Mouse (Mus musculus) ES-Bruce4 (cell line): Measurements from ENCODE around the gene Msto1.

Experiments used
- CTCF ChIP-seq: IDR thresholded peaks from one replicate; pipeline ENCODE4 v1.8.1; 2011; ENCODE audit warnings: low read depth, low read length
- EP300 ChIP-seq: IDR thresholded peaks from 2 replicates; pipeline ENCODE4 v1.6.1; 2011; ENCODE audit warnings: low read depth, low read length; ENCODE audit not compliant: insufficient read depth

- TF ChIP-seq EP300 (no peak), CTCF (no peak)
These were observed 10.3 kb upstream of the Msto1 start for GRCm38 (mm10) chr3:88923989-88924591.
